Mouse (Mus musculus): Measurements from ENCODE around the gene Prdm5.

DNA sequence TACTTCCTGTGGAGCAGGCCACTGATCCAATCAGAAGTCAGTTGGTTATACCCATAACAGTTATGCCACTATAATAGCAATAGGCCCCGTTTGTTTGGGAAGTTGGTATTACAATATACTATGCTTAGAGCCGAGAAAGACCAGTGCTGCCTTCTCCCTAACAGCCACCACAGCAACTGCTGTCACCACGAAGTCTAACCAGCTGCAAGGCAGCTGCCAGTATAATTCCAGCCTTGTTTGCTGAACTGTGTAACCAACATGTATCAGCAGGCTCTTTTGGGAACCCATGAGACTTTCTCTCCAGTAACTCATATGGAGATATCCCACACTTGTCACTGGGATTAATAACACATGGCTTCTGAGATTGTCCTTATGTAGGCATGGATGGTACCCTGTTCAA lies 19.6 kb downstream of the Prdm5 start:
- no peak for TF ChIP-seq TAL1 (IDR thresholded peaks at IDR 0.05; ENCODE audit: low read length)
- TF ChIP-seq GATA1 (IDR thresholded peaks at IDR 0.05; ENCODE audit: low read length): no peak

All from erythroblast, embryonic 14.5 days (primary cell).